Mouse (Mus musculus): ENCODE data around the gene Ckap2.

GRCm38 (mm10) chr8:22134078-22134749 is 51.4 kb downstream of the Ckap2 start:
- no peak for TF ChIP-seq POLR2A (IDR thresholded peaks at IDR 0.05; ENCODE audit: insufficient read depth, low read length)
- no peak for TF ChIP-seq CTCF (IDR thresholded peaks at IDR 0.05; ENCODE audit: low read depth, low read length)

Data from ES-Bruce4 (cell line).